Mouse (Mus musculus) kidney, adult 2 months (tissue): Measurements from ENCODE around the gene Gm49361.

Experiments used
- CTCF ChIP-seq: fragments of 200-500 bp; conservative IDR thresholded peaks from 2 replicates; pipeline ENCODE4 v1.5.1; 2011; ENCODE audit warnings: low read depth, mild to moderate bottlenecking, control low read depth, low read length, moderate library complexity, mixed read lengths; ENCODE audit not compliant: insufficient read depth, insufficient read length
- POLR2A ChIP-seq: fragments of 200-500 bp; IDR thresholded peaks from one replicate; pipeline ENCODE4 v1.6.1; 2011; ENCODE audit warnings: low read depth, low read length, control low read depth

GRCm38 (mm10) chr14:57658301-57658700, 87.6 kb downstream of the Gm49361 start:
- TF ChIP-seq CTCF: 0 out of 2 replicates have a peak, but pooled peaks have one; percentile 12
- no peak for TF ChIP-seq POLR2A
